Mouse (Mus musculus): Measurements from ENCODE around the gene Poln. TPM values are rescaled to one million over a fixed set of nuclear protein-coding genes. Genes with fewer than 3 reads are reported as not detected.
A peak's percentile ranks its signal among the peaks of the same experiment; 100 is the strongest.

Gene Poln
- total RNA-seq, 4 experiments from 2014 or later, result 8.6 to 13.7 (median 9.6) TPM

- peak; percentile 4 for DNase-seq (ENCODE audit: low spot score)
These were observed 63.6 kb downstream of the Poln start for GRCm38 (mm10) chr5:34105681-34106080.

GRCm38 (mm10) chr5:34097333-34097732, 71.9 kb downstream of the Poln start:
- peak; percentile 42 for DNase-seq (ENCODE audit: low spot score)

GRCm38 (mm10) chr5:34093021-34093420, 76.2 kb downstream of the Poln start:
- no peak for DNase-seq (ENCODE audit: low spot score)

GRCm38 (mm10) chr5:34032520-34032919, 136.7 kb downstream of the Poln start:
- no peak for DNase-seq (ENCODE audit: low spot score)

GRCm38 (mm10) chr5:34031022-34031421, 138.2 kb downstream of the Poln start:
- DNase-seq (ENCODE audit: low spot score), result no peak

GRCm38 (mm10) chr5:34030101-34030500, 139.1 kb downstream of the Poln start:
- no peak for DNase-seq (ENCODE audit: low spot score)

GRCm38 (mm10) chr5:34018968-34019367, 150.3 kb downstream of the Poln start:
- DNase-seq (ENCODE audit: low spot score), result no peak

- DNase-seq (ENCODE audit: low spot score), result no peak
These were observed 154.6 kb downstream of the Poln start for GRCm38 (mm10) chr5:34014652-34015051.

GRCm38 (mm10) chr5:34007392-34007941, 161.8 kb downstream of the Poln start:
- DNase-seq (ENCODE audit: low spot score), result no peak

GRCm38 (mm10) chr5:34006832-34007231, 162.4 kb downstream of the Poln start:
- no peak for DNase-seq (ENCODE audit: low spot score)

GRCm38 (mm10) chr5:34004618-34005017, 164.6 kb downstream of the Poln start:
- DNase-seq (ENCODE audit: low spot score), result no peak

- DNase-seq (ENCODE audit: low spot score), result no peak
These were observed 166.6 kb downstream of the Poln start for GRCm38 (mm10) chr5:34002636-34003035.

GRCm38 (mm10) chr5:34001401-34001800, 167.8 kb downstream of the Poln start:
- DNase-seq (ENCODE audit: low spot score), result no peak

GRCm38 (mm10) chr5:34000809-34001208, 168.4 kb downstream of the Poln start:
- DNase-seq (ENCODE audit: low spot score), result no peak

GRCm38 (mm10) chr5:33999466-34000090, 169.7 kb downstream of the Poln start:
- DNase-seq (ENCODE audit: low spot score), result no peak

- DNase-seq (ENCODE audit: low spot score), result no peak
These were observed 170.8 kb downstream of the Poln start for GRCm38 (mm10) chr5:33998505-33998877.

GRCm38 (mm10) chr5:33997829-33998504, 171.3 kb downstream of the Poln start:
- DNase-seq (ENCODE audit: low spot score), result no peak

GRCm38 (mm10) chr5:33997051-33997741, 172.1 kb downstream of the Poln start:
- DNase-seq (ENCODE audit: low spot score), result peak; percentile 15

GRCm38 (mm10) chr5:33996694-33997045, 172.6 kb downstream of the Poln start:
- no peak for DNase-seq (ENCODE audit: low spot score)

GRCm38 (mm10) chr5:33995843-33996693, 173.2 kb downstream of the Poln start, which contains the start of gene Nat8l:
TSS of gene Nat8l (plus strand) at chr5:33995984.
- DNase-seq (ENCODE audit: low spot score), result peak; percentile 15
